Mouse (Mus musculus): ENCODE results near the gene AC140267.1. TPM values are rescaled to one million over a fixed set of nuclear protein-coding genes. Genes with fewer than 3 reads are reported as not detected.

The AC140267.1 gene
- polyA plus RNA-seq, 1 experiment from 2014 or later: 3.5 TPM

DNA sequence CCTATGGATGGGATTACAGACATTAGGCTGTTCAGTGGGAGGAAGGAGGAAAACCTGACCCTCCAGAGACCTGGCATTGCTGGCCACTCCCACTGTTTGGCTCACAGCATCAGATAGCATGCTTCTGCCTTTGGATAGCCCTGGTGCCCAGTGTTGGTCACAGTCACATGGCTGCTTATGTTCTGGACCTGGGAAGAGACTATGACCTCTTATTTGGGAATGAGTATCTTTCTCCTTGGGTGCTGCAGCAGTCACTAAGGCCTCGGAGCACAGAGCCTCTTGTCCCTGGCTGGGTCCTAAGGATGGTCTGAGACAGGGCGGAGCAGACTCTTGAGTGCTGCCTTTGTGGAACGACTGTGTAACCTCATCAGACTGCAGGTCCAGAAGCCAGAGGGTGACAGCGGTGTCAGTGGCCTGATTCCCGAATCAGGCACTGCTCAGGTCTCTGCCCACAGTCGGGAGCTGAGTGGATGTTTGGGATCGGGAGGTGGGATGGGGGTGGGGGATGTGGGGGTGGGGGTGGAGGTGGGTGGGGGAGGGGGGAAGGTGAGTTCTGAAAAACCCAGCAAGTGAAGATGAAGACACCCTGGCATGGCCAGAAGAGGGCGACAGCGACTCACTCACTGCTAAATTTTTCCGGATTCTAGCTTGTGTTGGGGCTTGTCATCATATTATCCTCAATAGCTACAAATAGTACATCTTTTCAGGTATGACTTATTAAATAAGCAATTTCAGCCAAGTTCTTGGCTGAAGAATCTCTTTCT lies 19.7 kb upstream of the AC140267.1 start:
- WGBS: 14% methylated on average over 10 of the region's 10 CpGs
- Histone ChIP-seq H3K27ac (no peak overlapping the region), H3K4me1 (peaks cover 10% of the 10 kb centered on the region), H3K4me3 (no peak overlapping the region), H3K9me3 (no peaks in the 10 kb centered on the region), H3K36me3 (peaks cover 3% of the 10 kb centered on the region), H3K27me3 (ENCODE audit: insufficient read depth, poor library complexity, severe bottlenecking) (peaks cover 5% of the 10 kb centered on the region)
- no peak for DNase-seq (ENCODE audit: low spot score)

DNA sequence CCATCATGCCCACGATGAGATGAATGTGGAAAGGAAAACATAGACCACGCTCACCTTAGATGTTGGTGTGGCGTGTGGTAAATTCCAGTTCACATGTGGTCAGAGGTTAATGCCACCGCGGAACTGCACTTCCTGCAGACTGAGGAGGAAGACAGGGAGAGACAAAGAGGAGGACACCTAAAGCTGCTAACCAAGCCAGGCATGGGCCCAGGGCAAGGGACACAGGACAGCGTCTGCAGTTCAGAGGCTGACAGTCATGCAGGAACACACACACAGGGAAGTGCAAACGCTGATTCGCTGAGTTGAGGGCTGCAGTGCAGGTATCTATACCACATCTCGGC lies 19.2 kb upstream of the AC140267.1 start:
- no peak for DNase-seq (ENCODE audit: low spot score)
- H3K36me3 ChIP-seq: 0 out of 2 replicates have a peak, but pooled peaks cover 3% of the 10 kb centered on the region
- 56% methylated on average over 9 of the region's 9 CpGs for WGBS
- peaks cover 5% of the 10 kb centered on the region for H3K27me3 ChIP-seq (ENCODE audit: insufficient read depth, poor library complexity, severe bottlenecking)
- no peak overlapping the region for H3K27ac ChIP-seq
- H3K4me3 ChIP-seq: no peak overlapping the region
- H3K4me1 ChIP-seq: peaks cover 10% of the 10 kb centered on the region
- no peaks in the 10 kb centered on the region for H3K9me3 ChIP-seq

DNA sequence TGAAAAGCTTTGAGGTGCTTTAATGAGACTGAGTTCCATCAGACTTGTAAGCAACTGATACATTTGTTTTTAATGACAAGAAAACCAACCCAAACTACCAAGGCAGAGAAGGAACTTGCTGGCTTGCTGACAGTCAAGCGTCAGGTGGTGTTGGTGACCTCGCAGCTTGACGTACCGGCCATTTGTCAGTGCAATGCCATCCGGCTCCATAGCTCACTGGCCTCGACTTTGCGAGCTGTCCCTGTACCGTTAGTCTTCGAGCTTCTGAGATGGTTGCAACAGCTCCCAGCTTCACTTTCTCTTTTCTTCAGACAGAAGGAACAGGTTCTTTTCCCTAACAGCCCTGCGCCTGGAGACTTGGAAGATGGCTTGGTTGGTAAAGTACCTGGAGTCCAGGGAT lies 18.2 kb upstream of the AC140267.1 start:
- no peak for DNase-seq (ENCODE audit: low spot score)
- H3K4me3 ChIP-seq: no peak overlapping the region
- no peaks in the 10 kb centered on the region for H3K36me3 ChIP-seq
- no peaks in the 10 kb centered on the region for H3K9me3 ChIP-seq
- peaks cover 10% of the 10 kb centered on the region for H3K4me1 ChIP-seq
- no peak overlapping the region for H3K27ac ChIP-seq
- 81% methylated on average over 10 of the region's 10 CpGs for WGBS
- H3K27me3 ChIP-seq (ENCODE audit: insufficient read depth, poor library complexity, severe bottlenecking): peaks cover under 1% of the 10 kb centered on the region; the same call in 1 of the 2 replicates

DNA sequence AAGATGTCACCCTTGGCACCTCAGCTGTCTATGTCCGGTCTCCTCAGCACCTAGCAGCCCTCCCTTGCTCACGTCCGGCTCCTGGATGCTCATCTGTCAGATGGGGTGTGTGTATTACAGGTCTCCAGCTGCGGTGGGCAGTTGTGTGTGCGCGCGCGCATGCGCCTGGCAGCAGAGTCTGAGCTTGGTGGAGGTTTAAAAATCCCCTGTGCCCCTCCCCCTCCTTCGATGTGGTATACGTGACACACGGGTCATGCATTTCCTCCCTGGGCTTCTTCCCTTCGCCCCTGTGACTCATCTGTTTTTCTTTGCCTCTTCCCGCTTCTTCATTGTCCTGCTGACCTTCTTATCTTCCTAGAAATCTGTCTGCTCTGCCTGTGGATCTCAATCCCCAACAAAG lies 16.4 kb upstream of the AC140267.1 start:
- Histone ChIP-seq H3K27me3 (ENCODE audit: insufficient read depth, poor library complexity, severe bottlenecking) (no peaks in the 10 kb centered on the region), H3K4me3 (peak overlapping the region; percentile 29; the same call in 1 of the 2 replicates), H3K4me1 (peaks cover 20% of the 10 kb centered on the region), H3K27ac (peak overlapping the region; percentile 74), H3K9me3 (no peaks in the 10 kb centered on the region), H3K36me3 (no peaks in the 10 kb centered on the region)
- WGBS: 30% methylated on average over 14 of the region's 14 CpGs
- peak; percentile 81 for DNase-seq (ENCODE audit: low spot score)

DNA sequence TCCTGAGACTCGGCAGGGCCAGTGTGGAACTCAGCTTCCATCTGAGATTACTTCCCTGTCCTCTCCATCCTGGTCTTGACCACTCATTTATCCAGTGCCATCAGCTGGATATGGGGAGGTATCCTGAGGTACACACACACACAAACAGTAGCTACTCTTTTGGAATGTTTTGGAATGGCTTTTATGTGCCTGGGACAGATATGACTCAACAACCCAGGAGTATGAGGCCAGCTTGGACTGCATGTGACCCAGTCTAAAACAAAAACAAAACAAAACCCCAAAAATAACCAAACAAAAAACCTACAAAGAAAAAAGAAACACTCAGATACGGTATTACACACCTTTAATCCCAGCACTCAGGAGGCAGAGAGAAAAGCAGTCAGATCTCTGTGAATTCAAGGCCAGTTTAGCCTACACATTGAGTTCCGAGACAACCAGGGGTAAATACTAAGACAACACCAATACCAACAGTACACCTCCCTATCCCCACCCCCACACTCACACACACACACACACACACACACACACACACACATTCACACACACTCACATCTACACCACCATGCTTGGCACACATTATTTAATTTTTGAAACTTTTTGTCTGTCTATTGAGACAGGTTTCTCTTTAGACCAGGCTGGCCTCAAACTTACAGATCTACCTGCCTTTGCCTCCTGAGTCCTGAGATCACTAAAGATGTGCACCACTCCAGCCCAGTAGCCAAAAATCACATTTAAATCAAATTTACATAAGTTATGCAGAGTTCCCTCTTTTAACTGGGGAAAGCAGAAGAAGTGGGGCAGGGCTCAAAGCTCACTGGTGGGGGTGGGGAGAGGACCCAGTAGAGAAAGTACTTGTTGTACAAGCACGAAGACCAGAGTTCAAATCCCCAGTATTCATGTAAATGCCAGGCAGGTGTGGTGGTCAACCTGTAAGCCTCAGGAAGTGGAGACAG lies 15.7 kb upstream of the AC140267.1 start:
- peak overlapping the region; percentile 74 for H3K27ac ChIP-seq
- H3K4me3 ChIP-seq: peak overlapping the region; percentile 29; the same call in 1 of the 2 replicates
- 55% methylated on average over 4 of the region's 4 CpGs for WGBS

DNA sequence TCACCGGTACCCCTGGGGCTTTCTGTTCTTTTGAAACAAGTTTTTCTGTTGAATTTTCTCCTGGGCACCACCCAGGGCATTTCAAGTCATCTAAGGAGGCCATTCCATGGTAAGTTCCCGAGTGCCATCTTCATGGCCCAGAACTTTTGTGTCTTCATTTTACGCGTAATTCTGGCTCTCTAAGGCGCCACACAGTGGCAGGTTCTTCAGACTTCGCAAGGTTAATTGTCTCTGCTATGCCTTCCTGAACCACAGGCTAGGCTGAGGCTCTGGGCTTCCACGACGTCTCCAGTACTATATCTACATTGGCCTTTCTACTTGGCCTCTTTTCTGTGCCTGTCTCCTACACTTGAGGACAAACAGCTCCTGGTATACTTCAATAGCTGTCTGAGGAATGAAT lies 14.6 kb upstream of the AC140267.1 start:
- H3K9me3 ChIP-seq: no peaks in the 10 kb centered on the region
- no peak for DNase-seq (ENCODE audit: low spot score)
- no peak overlapping the region for H3K4me3 ChIP-seq
- 57% methylated on average over 8 of the region's 8 CpGs for WGBS
- H3K4me1 ChIP-seq: peaks cover 20% of the 10 kb centered on the region
- H3K27ac ChIP-seq: no peak overlapping the region
- H3K36me3 ChIP-seq: no peaks in the 10 kb centered on the region
- no peaks in the 10 kb centered on the region for H3K27me3 ChIP-seq (ENCODE audit: insufficient read depth, poor library complexity, severe bottlenecking)

More for the DNA sequence above, 15.7 kb upstream of the AC140267.1 start:
- Histone ChIP-seq H3K9me3 (no peaks in the 10 kb centered on the region), H3K4me1 (peaks cover 20% of the 10 kb centered on the region), H3K36me3 (no peaks in the 10 kb centered on the region), H3K27me3 (ENCODE audit: insufficient read depth, poor library complexity, severe bottlenecking) (no peaks in the 10 kb centered on the region)
- no peak for DNase-seq (ENCODE audit: low spot score)

DNA sequence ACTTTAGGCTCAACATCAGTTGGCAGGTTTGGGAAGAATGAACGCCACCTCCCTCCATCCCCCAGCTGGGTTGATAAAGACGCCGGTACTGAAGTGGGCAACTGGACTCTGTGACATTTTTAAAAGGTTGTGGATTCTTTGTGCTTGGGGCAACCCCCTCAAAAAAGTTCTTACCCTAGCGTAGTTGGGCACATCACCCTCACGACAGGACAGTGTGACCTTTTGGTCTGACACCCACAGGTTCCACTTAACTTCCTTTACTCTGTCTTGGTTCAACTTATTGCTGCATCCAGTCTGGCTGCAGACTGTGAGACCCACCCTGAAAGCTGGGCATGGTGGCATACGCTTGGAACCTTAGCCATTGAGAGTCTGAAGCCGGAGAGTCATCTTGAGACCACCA lies 11.9 kb upstream of the AC140267.1 start:
- Histone ChIP-seq H3K4me3 (no peak overlapping the region), H3K27me3 (ENCODE audit: insufficient read depth, poor library complexity, severe bottlenecking) (no peaks in the 10 kb centered on the region), H3K36me3 (no peaks in the 10 kb centered on the region), H3K27ac (no peak overlapping the region), H3K4me1 (peaks cover 19% of the 10 kb centered on the region), H3K9me3 (no peaks in the 10 kb centered on the region)
- no peak for DNase-seq (ENCODE audit: low spot score)
- 66% methylated on average over 7 of the region's 7 CpGs for WGBS

DNA sequence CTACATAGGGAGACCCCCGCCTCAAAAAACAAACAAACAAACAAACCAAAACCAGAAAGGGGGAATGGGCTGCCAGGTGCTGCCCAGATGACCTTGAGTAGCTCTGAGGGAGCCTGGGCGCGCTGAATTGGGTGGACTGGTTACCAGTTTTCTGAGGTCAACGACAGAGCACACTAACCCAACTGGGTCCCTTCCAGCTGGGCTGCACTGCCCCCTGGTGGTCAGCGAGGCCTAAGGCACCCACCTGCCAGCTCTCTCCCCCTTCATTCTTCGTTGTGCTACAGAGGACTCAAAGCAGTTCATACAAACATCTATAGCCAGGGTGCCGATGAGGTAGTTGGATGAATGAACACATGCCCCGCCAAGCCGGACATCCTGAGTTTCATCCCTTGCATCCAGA lies 10.4 kb upstream of the AC140267.1 start:
- Histone ChIP-seq H3K9me3 (no peaks in the 10 kb centered on the region), H3K27ac (no peak overlapping the region), H3K4me1 (0 out of 2 replicates have a peak, but pooled peaks cover 9% of the 10 kb centered on the region), H3K4me3 (no peak overlapping the region), H3K36me3 (no peaks in the 10 kb centered on the region), H3K27me3 (ENCODE audit: insufficient read depth, poor library complexity, severe bottlenecking) (no peaks in the 10 kb centered on the region)
- peak; percentile 87 for DNase-seq (ENCODE audit: low spot score)
- WGBS: 23% methylated on average over 9 of the region's 9 CpGs

DNA sequence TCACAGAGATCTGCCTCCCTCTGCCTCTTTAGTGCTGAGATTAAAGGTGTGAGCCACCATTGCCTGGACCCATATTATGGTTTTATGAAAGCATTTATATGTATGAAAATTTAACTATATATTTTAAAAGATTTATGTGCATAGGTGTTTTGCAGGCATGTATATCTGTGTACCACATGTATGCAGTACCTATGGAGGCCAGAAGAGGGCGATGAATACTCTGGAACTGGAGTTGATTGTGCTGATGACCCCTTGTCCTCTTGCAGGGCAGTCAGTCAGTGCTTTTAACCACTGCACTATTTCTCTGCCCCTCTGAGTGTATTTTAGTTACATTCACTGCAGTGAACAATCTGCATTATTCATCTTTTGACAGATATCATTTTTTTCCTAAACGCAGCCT lies 9.8 kb upstream of the AC140267.1 start:
- 46% methylated on average over 2 of the region's 2 CpGs for WGBS
- no peak for DNase-seq (ENCODE audit: low spot score)
- H3K27ac ChIP-seq: no peak overlapping the region
- H3K27me3 ChIP-seq (ENCODE audit: insufficient read depth, poor library complexity, severe bottlenecking): no peaks in the 10 kb centered on the region
- no peaks in the 10 kb centered on the region for H3K9me3 ChIP-seq
- H3K4me3 ChIP-seq: no peak overlapping the region
- H3K4me1 ChIP-seq: 0 out of 2 replicates have a peak, but pooled peaks cover 9% of the 10 kb centered on the region
- H3K36me3 ChIP-seq: no peaks in the 10 kb centered on the region

DNA sequence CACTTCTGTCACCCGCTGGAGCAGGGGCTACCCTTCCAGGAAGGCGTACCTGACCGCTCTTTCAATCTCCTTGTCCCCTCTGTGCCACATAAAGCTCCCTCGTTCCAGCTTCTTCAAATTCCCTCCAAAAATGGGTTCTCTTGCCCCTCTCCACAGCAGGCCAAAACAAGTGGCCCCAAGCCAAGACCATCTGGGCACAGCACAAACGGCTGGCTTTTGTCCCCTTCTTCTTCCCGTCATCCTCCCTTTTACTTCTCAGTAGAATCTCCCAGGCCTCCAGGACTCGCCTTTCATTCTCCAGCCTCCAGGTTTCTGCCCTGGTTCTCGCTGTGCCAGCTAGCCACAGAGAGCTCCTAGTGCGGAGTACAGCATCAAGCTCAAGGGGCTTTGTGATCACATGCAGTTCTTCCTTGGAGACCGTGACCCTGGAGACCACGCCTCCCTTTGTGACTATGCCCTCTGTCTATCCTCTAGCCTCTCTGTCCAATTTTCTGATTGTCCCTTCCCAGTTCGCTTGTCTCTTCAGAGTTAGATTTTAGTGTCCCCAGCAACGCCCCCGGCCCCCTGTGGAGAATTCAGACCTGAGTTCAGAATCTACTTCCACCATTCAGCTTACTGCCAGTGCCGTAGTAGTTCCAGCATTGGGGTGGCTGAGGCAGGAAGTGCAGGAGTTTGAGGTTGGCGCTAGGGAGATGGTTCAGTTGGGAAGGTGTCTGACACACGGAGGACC lies 7.4 kb upstream of the AC140267.1 start:
- peaks cover 9% of the 10 kb centered on the region for H3K4me1 ChIP-seq
- H3K36me3 ChIP-seq: no peaks in the 10 kb centered on the region
- no peaks in the 10 kb centered on the region for H3K27me3 ChIP-seq (ENCODE audit: insufficient read depth, poor library complexity, severe bottlenecking)
- DNase-seq (ENCODE audit: low spot score): no peak
- H3K9me3 ChIP-seq: no peaks in the 10 kb centered on the region
- 76% methylated on average over 17 of the region's 17 CpGs for WGBS
- H3K27ac ChIP-seq: no peak overlapping the region
- no peak overlapping the region for H3K4me3 ChIP-seq

DNA sequence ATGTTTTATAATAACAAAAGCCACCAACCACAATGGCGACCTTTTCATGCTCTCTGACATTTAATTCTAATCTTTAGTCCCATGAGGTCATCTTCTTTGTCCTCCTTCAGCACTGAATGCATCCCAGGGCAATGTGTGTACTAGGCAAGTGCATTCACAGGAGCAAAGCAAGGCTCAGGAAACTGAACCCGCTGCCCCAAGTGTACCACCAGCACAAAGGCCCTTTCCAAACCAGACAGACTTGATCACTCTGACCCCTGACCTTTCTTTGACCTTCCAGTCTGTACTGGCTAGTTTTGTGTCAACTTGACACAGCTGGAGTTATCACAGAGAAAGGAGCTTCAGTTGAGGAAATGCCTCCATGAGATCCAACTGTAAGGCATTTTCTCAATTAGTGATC lies 3.3 kb upstream of the AC140267.1 start:
- H3K27ac ChIP-seq: no peak overlapping the region
- no peaks in the 10 kb centered on the region for H3K27me3 ChIP-seq (ENCODE audit: insufficient read depth, poor library complexity, severe bottlenecking)
- WGBS: 63% methylated on average over 2 of the region's 2 CpGs
- DNase-seq (ENCODE audit: low spot score): no peak
- H3K36me3 ChIP-seq: peaks cover 21% of the 10 kb centered on the region
- H3K4me1 ChIP-seq: peaks cover 22% of the 10 kb centered on the region
- H3K4me3 ChIP-seq: no peak overlapping the region
- H3K9me3 ChIP-seq: no peaks in the 10 kb centered on the region

DNA sequence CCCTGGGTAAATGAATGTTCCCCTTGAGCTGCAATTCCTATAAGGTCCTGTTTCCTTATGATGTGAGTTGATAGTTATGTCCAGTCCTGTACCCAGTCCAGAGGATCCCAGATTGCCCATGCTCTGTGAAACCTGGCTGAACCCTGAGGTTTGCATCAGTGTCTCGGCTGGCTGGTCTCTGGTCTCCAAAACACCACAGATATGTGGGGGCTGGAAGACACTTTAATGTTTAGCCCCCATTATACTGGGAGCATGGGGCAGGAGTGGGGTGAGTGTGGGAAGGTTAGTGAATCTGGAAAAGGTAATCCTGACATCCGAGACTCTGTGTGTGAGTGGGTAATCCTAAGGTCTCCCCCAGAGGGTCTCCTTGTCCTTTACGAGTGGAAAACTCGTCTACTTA lies 2.6 kb upstream of the AC140267.1 start:
- Histone ChIP-seq H3K36me3 (peaks cover 26% of the 10 kb centered on the region), H3K9me3 (no peaks in the 10 kb centered on the region), H3K27me3 (ENCODE audit: insufficient read depth, poor library complexity, severe bottlenecking) (no peaks in the 10 kb centered on the region), H3K4me3 (peak overlapping the region; percentile 96; the same call in 1 of the 2 replicates), H3K27ac (peak overlapping the region; percentile 98; the same call in 1 of the 2 replicates), H3K4me1 (peaks cover 22% of the 10 kb centered on the region)
- 71% methylated on average over 4 of the region's 4 CpGs for WGBS
- no peak for DNase-seq (ENCODE audit: low spot score)
